ENCODE assay signal across 21 mouse cellular contexts in genomic region chr1:178218305-178218704, GRCm38 (mm10). TPM values are rescaled to one million over a fixed set of nuclear protein-coding genes. Genes with fewer than 3 reads are reported as not detected.
DNase-seq lines count a peak whose midpoint lies in the region; ATAC-seq lines count a peak whose summit lies in the region.
"Had no signal": no experiment of that assay in that cellular context is flagged by ENCODE, and none has a peak within 500 bp of the region (broad histone marks: within the 10 kb centered on the region; RNA-seq: fewer than 3 reads in every experiment).

No protein-coding gene starts in this region.

- no peak overlapping the region for H3K4me2 ChIP-seq in embryonic facial prominence, embryonic 15.5 days (replicated peaks)
- H3K4me2 ChIP-seq in heart, embryonic 14.5 days (ENCODE audit: low read length) = no peak overlapping the region
- no peak overlapping the region for H3K4me2 ChIP-seq in lung, embryonic 16.5 days (ENCODE audit: low read depth, low read length)
- H3K4me2 ChIP-seq: embryonic facial prominence, embryonic 12.5 days; hindbrain, embryonic 15.5 days; intestine, embryonic 15.5 days; liver, embryonic 11.5 days; midbrain, embryonic 12.5 days; neural tube, embryonic 13.5 days had no signal

- 0 out of 2 replicates have a peak, but pooled peaks cover 3% of the 10 kb centered on the region for H3K4me1 ChIP-seq in embryonic facial prominence, embryonic 15.5 days
- no peaks in the 10 kb centered on the region for H3K4me1 ChIP-seq in embryonic facial prominence, embryonic 10.5 days
- H3K4me1 ChIP-seq in heart, embryonic 14.5 days (ENCODE audit: control insufficient read depth in 2 of 2, insufficient read depth in 2 of 2, low read length in 2 of 2) = peaks cover 0 to 11% of the 10 kb centered on the region in 2 experiments; a peak in 2 of 4 replicates
- H3K4me1 ChIP-seq in lung, embryonic 16.5 days (replicated peaks; ENCODE audit: control insufficient read depth, insufficient read depth, low read length) = peaks cover 12% of the 10 kb centered on the region
- no peaks in the 10 kb centered on the region for H3K4me1 ChIP-seq in forebrain, embryonic 10.5 days
- H3K4me1 ChIP-seq: embryonic facial prominence, embryonic 12.5 days; hindbrain, embryonic 15.5 days; intestine, embryonic 15.5 days; midbrain, embryonic 12.5 days; neural tube, embryonic 13.5 days had no signal

- DNase-seq in embryonic facial prominence, embryonic 10.5 days (ENCODE audit: low spot score) = no peak
- no peak for DNase-seq in heart, adult 18-20 months
- no peak for DNase-seq in lung, postnatal 36 days
- DNase-seq in forebrain, embryonic 10.5 days (ENCODE audit: extremely low spot score, low spot score) = no peak
- DNase-seq in layer of hippocampus, adult 9-10 months (ENCODE audit: low spot score) = no peak
- DNase-seq: adrenal gland, postnatal 10 days; cerebellum, adult 9-10 months; kidney, postnatal 36 days; lung, adult 2 months; right cerebral cortex, adult 18-20 months; thymus, postnatal 25 days had no signal

- ATAC-seq in embryonic facial prominence, embryonic 15.5 days (ENCODE audit: insufficient number of reproducible peaks, low FRiP score, low TSS enrichment, low read depth) = no peak
- no peak for ATAC-seq in heart, embryonic 14.5 days (ENCODE audit: insufficient number of reproducible peaks, insufficient read depth, low FRiP score, low read depth)
- ATAC-seq in lung, embryonic 16.5 days (ENCODE audit: low read depth) = no peak
- ATAC-seq: forebrain, postnatal 0 days; intestine, embryonic 15.5 days had no signal

- no peaks in the 10 kb centered on the region for H3K36me3 ChIP-seq in embryonic facial prominence, embryonic 15.5 days
- H3K36me3 ChIP-seq in embryonic facial prominence, embryonic 10.5 days (replicated peaks) = peaks cover 3% of the 10 kb centered on the region; the same call in 1 of the 2 replicates
- H3K36me3 ChIP-seq in heart, embryonic 14.5 days (ENCODE audit: control insufficient read depth, insufficient read depth, low read length) = no peaks in the 10 kb centered on the region
- no peaks in the 10 kb centered on the region for H3K36me3 ChIP-seq in lung, embryonic 16.5 days (ENCODE audit: control insufficient read depth, insufficient read depth, low read length)
- H3K36me3 ChIP-seq in forebrain, embryonic 10.5 days (replicated peaks) = peaks cover under 1% of the 10 kb centered on the region; the same call in 1 of the 2 replicates
- H3K36me3 ChIP-seq: embryonic facial prominence, embryonic 12.5 days; hindbrain, embryonic 15.5 days; intestine, embryonic 15.5 days; midbrain, embryonic 12.5 days; neural tube, embryonic 13.5 days had no signal

- no peak overlapping the region for H3K9ac ChIP-seq in embryonic facial prominence, embryonic 15.5 days
- H3K9ac ChIP-seq in heart, embryonic 14.5 days (ENCODE audit: low read length) = no peak overlapping the region
- no peak overlapping the region for H3K9ac ChIP-seq in lung, embryonic 16.5 days (ENCODE audit: low read length)
- H3K9ac ChIP-seq: embryonic facial prominence, embryonic 12.5 days; forebrain, postnatal 0 days; hindbrain, embryonic 15.5 days; intestine, embryonic 15.5 days; midbrain, embryonic 12.5 days; neural tube, embryonic 13.5 days had no signal

- no peaks in the 10 kb centered on the region for H3K9me3 ChIP-seq in embryonic facial prominence, embryonic 15.5 days (replicated peaks)
- no peaks in the 10 kb centered on the region for H3K9me3 ChIP-seq in embryonic facial prominence, embryonic 10.5 days
- H3K9me3 ChIP-seq in heart, embryonic 14.5 days (ENCODE audit: control insufficient read depth, low read length) = no peaks in the 10 kb centered on the region
- no peaks in the 10 kb centered on the region for H3K9me3 ChIP-seq in lung, embryonic 16.5 days (ENCODE audit: control insufficient read depth, low read length)
- 0 out of 2 replicates have a peak, but pooled peaks cover 2% of the 10 kb centered on the region for H3K9me3 ChIP-seq in forebrain, embryonic 10.5 days
- H3K9me3 ChIP-seq: embryonic facial prominence, embryonic 12.5 days; hindbrain, embryonic 15.5 days; intestine, embryonic 15.5 days; midbrain, embryonic 12.5 days; neural tube, embryonic 13.5 days had no signal

- no peak overlapping the region for H3K4me3 ChIP-seq in embryonic facial prominence, embryonic 15.5 days (replicated peaks)
- no peak overlapping the region for H3K4me3 ChIP-seq in embryonic facial prominence, embryonic 10.5 days
- H3K4me3 ChIP-seq in heart, embryonic 14.5 days (ENCODE audit: control insufficient read depth in 1 of 2, insufficient read depth in 1 of 2, low read depth in 1 of 2, low read length in 2 of 2) = no peak overlapping the region
- H3K4me3 ChIP-seq in lung, embryonic 16.5 days (ENCODE audit: low read length) = no peak overlapping the region
- H3K4me3 ChIP-seq in forebrain, embryonic 10.5 days = no peak overlapping the region
- H3K4me3 ChIP-seq: embryonic facial prominence, embryonic 12.5 days; hindbrain, embryonic 15.5 days; intestine, embryonic 15.5 days; midbrain, embryonic 12.5 days; neural tube, embryonic 13.5 days had no signal

- no peaks in the 10 kb centered on the region for H3K27me3 ChIP-seq in embryonic facial prominence, embryonic 15.5 days
- H3K27me3 ChIP-seq in embryonic facial prominence, embryonic 10.5 days (replicated peaks; ENCODE audit: low read depth, poor library complexity, severe bottlenecking) = no peaks in the 10 kb centered on the region
- no peaks in the 10 kb centered on the region for H3K27me3 ChIP-seq in heart, embryonic 14.5 days (ENCODE audit: control insufficient read depth, insufficient read depth, low read length)
- H3K27me3 ChIP-seq in lung, embryonic 16.5 days (ENCODE audit: control insufficient read depth, insufficient read depth, low read depth, low read length) = no peaks in the 10 kb centered on the region
- no peaks in the 10 kb centered on the region for H3K27me3 ChIP-seq in forebrain, embryonic 10.5 days (ENCODE audit: poor library complexity, severe bottlenecking)
- H3K27me3 ChIP-seq: embryonic facial prominence, embryonic 12.5 days; hindbrain, embryonic 15.5 days; intestine, embryonic 15.5 days; midbrain, embryonic 12.5 days; neural tube, embryonic 13.5 days had no signal

- peak overlapping the region; percentile 48; the same call in 1 of the 2 replicates for H3K27ac ChIP-seq in embryonic facial prominence, embryonic 15.5 days (replicated peaks)
- no peak overlapping the region for H3K27ac ChIP-seq in embryonic facial prominence, embryonic 10.5 days (replicated peaks)
- peak overlapping the region; percentile 72 to 96 for H3K27ac ChIP-seq in heart, embryonic 14.5 days (replicated peaks in 1 of 2; ENCODE audit: control insufficient read depth in 1 of 2, insufficient read depth in 1 of 2, low read depth in 2 of 2, low read length in 2 of 2)
- peak overlapping the region; percentile 36; the same call in 1 of the 2 replicates for H3K27ac ChIP-seq in lung, embryonic 16.5 days (ENCODE audit: low read length)
- H3K27ac ChIP-seq in forebrain, embryonic 10.5 days = no peak overlapping the region
- H3K27ac ChIP-seq: embryonic facial prominence, embryonic 12.5 days; hindbrain, embryonic 15.5 days; intestine, embryonic 15.5 days; midbrain, embryonic 12.5 days; neural tube, embryonic 13.5 days had no signal

RNA-seq across cellular contexts. Expression of gene Desi2, which starts 31.1 kb away (rescaled TPM):
- 25.8 and 29.2 TPM in 2 replicates for polyA plus RNA-seq in embryonic facial prominence, embryonic 15.5 days (2015; fragmentation: Nextera tagmentation; extraction: Ambion mirVana)
- 14.9 and 17.3 TPM in 2 replicates for polyA plus RNA-seq in embryonic facial prominence, embryonic 10.5 days (2016; fragmentation: Nextera tagmentation; extraction: Ambion mirVana)
- polyA plus RNA-seq in heart, embryonic 14.5 days (2014; fragmentation: Nextera tagmentation; extraction: Ambion mirVana) = 25.9 and 30.7 TPM in 2 replicates
- 10 to 100 TPM; 15.4 to 15.9 TPM for total RNA-seq in heart, adult 18-20 months (2021)
- 22.1 and 23.3 TPM in 2 replicates for polyA plus RNA-seq in lung, embryonic 16.5 days (2015; fragmentation: Nextera tagmentation; extraction: Ambion mirVana)
- 14.7 and 19.1 TPM in 2 replicates for polyA plus RNA-seq in forebrain, embryonic 10.5 days (2016; fragmentation: Nextera tagmentation; extraction: Ambion mirVana)

Comparison
In these comparisons a context has a peak if more than half of its experiments do, and no peak if none do; other contexts are left out.
1. H3K27ac ChIP-seq: peak in embryonic facial prominence, embryonic 15.5 days (single experiment), heart, embryonic 14.5 days (2 of 2) and lung, embryonic 16.5 days (single experiment); none in embryonic facial prominence, embryonic 10.5 days (single experiment) and forebrain, embryonic 10.5 days (single experiment).